Mouse (Mus musculus): ENCODE measurements around the gene Esr2.

DNA sequence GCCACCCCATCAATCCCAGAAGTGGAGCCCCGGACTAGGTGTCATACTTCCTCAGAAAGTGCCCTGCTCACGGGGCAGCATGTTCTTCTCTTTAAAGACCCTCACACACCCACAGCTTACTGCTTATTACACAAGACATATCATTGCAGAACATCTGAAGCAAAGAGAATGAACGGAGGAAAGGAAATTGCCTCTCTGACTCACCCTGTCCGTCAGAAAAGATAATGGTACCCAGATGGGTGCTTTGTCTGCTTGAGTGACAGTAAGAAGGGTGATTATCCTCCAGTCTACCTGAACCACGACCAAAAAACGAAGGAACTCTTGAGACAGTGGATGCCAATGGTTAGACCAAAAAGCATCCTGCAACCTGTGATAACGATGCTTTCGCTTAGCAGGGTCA is 4.4 kb upstream of the Esr2 start:
- no peak for TF ChIP-seq CTCF (IDR thresholded peaks at IDR 0.05; ENCODE audit: low read depth, low read length)
- no peak for TF ChIP-seq POLR2A (IDR thresholded peaks at IDR 0.05; ENCODE audit: extremely low read depth, insufficient read depth, low read length)
